Mouse (Mus musculus): ENCODE results near the gene Tln2. TPM values are rescaled to one million over a fixed set of nuclear protein-coding genes. Genes with fewer than 3 reads are reported as not detected.

Tln2 gene
- total RNA-seq (2023) = 0.53 TPM

DNA sequence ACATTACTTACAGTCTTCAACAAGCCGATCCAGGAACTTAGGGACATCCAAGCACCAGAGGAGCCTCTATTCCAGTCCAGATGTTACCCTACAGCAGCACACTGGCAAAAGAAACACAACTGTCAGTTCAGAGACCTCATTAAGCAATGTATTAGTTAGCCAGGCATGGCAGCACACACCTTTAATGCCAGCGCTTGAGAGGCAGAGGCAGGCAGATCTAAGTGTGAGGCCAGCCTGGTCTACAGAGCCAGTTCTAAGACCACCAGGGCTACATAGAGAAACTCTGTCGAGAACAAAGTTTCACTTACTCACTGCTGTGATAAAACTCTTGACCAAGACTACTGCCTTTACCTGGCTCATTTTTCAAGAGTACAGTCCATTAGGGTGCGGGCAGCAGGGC is at the start of gene Tln2:
Gene Tln2, minus strand, starts transcription at position 101 of the 400 bp plus-strand sequence.

Other genes with a start within 250 kb of the Tln2 start
- gene C2cd4b, start 199.7 kb upstream of the Tln2 start, total RNA-seq (2023) = not detected